Mouse (Mus musculus): ENCODE measurements around the gene P2rx5. TPM values are rescaled to one million over a fixed set of nuclear protein-coding genes. Genes with fewer than 3 reads are reported as not detected.

Gene P2rx5
- total and polyA plus RNA-seq, 3 experiments = 0.21 to 0.83 (median 0.40) TPM

GRCm38 (mm10) chr11:73207621-73208020, 47.4 kb downstream of the P2rx5 start:
- H3K27ac ChIP-seq (ENCODE audit: insufficient read depth, low read depth) = no peak overlapping the region
- no peaks in the 10 kb centered on the region for H3K4me1 ChIP-seq (ENCODE audit: control insufficient read depth in 1 of 2, insufficient read depth in 2 of 2)
- no peaks in the 10 kb centered on the region for H3K27me3 ChIP-seq (replicated peaks)
- TF ChIP-seq SMC3 (IDR thresholded peaks at IDR 0.05; ENCODE audit: low read depth, low read length) (peak; percentile 29; the same call in 1 of the 2 replicates), BHLHE40 (IDR thresholded peaks at IDR 0.05; ENCODE audit: low read depth, low read length) (no peak), RAD21 (IDR thresholded peaks at IDR 0.05; ENCODE audit: low read depth, low read length) (peak; percentile 40), CTCF (conservative IDR thresholded peaks at IDR 0.05 in 1 of 2, IDR thresholded peaks at IDR 0.05 in 1 of 2; ENCODE audit: low read depth in 2 of 2, low read length in 2 of 2) (peak in 1 of 2 experiments; percentile 56; a peak in 2 of 4 replicates), USF1 (IDR thresholded peaks at IDR 0.05; ENCODE audit: low read depth, low read length) (no peak)
- no peak overlapping the region for H3K4me2 ChIP-seq (ENCODE audit: insufficient read depth, low read depth, poor library complexity, severe bottlenecking)
- dilution Hi-C loops (cut with MboI; ENCODE audit: extremely low pct_ligation_motif_present, extremely low pct_unique_long_range_greater_than_20kb, low sequenced_read_pairs) (no loop called here), in situ Hi-C loops (cut with MboI; ENCODE audit: low pct_ligation_motif_present, low pct_unique_long_range_greater_than_20kb, low sequenced_read_pairs) (no loop called here)
- H3K9me3 ChIP-seq (replicated peaks; ENCODE audit: low read length) = peaks cover 2% of the 10 kb centered on the region
- H3K36me3 ChIP-seq (replicated peaks in 1 of 2; ENCODE audit: control insufficient read depth in 1 of 2, insufficient read depth in 1 of 2, low read length in 1 of 2) = no peaks in the 10 kb centered on the region
- peak; percentile 29 for DNase-seq (ENCODE audit: extremely low read depth)
- H3K9ac ChIP-seq (ENCODE audit: insufficient read depth, low read depth) = no peak overlapping the region
- H3K4me3 ChIP-seq (replicated peaks in 1 of 3; ENCODE audit: low read depth in 2 of 3, low read length in 2 of 3, poor library complexity in 1 of 3) = no peak overlapping the region
- H3K79me2 ChIP-seq (replicated peaks; ENCODE audit: control insufficient read depth, extremely low read depth, insufficient read depth, poor library complexity, severe bottlenecking) = no peaks in the 10 kb centered on the region

GRCm38 (mm10) chr11:73213956-73214355, 53.7 kb downstream of the P2rx5 start:
- in situ Hi-C loops (cut with MboI; ENCODE audit: low pct_ligation_motif_present, low pct_unique_long_range_greater_than_20kb, low sequenced_read_pairs) (no loop called here), dilution Hi-C loops (cut with MboI; ENCODE audit: extremely low pct_ligation_motif_present, extremely low pct_unique_long_range_greater_than_20kb, low sequenced_read_pairs) (no loop called here)
- no peaks in the 10 kb centered on the region for H3K36me3 ChIP-seq (replicated peaks in 1 of 2; ENCODE audit: control insufficient read depth in 1 of 2, insufficient read depth in 1 of 2, low read length in 1 of 2)
- DNase-seq (ENCODE audit: extremely low read depth) = no peak
- H3K27ac ChIP-seq (ENCODE audit: insufficient read depth, low read depth) = no peak overlapping the region
- peaks cover 18% of the 10 kb centered on the region for H3K27me3 ChIP-seq (replicated peaks)
- H3K9me3 ChIP-seq (replicated peaks; ENCODE audit: low read length) = no peaks in the 10 kb centered on the region
- TF ChIP-seq TCF12 (IDR thresholded peaks at IDR 0.05; ENCODE audit: low read depth, low read length) (no peak), EP300 (IDR thresholded peaks at IDR 0.05; ENCODE audit: low read length) (no peak), CTCF (conservative IDR thresholded peaks at IDR 0.05 in 1 of 2, IDR thresholded peaks at IDR 0.05 in 1 of 2; ENCODE audit: low read depth in 2 of 2, low read length in 2 of 2) (no peak), KAT2A (IDR thresholded peaks at IDR 0.05; ENCODE audit: insufficient replicate concordance, low read length) (no peak), ZNF384 (IDR thresholded peaks at IDR 0.05; ENCODE audit: low read depth, low read length) (no peak), GABPA (IDR thresholded peaks at IDR 0.05; ENCODE audit: insufficient replicate concordance, low read depth, low read length) (no peak), RAD21 (IDR thresholded peaks at IDR 0.05; ENCODE audit: low read depth, low read length) (no peak), SMC3 (IDR thresholded peaks at IDR 0.05; ENCODE audit: low read depth, low read length) (no peak), CHD1 (IDR thresholded peaks at IDR 0.05; ENCODE audit: low read depth, low read length) (no peak), TBP (conservative IDR thresholded peaks at IDR 0.05; ENCODE audit: low read depth, low read length) (no peak), ZC3H11A (IDR thresholded peaks at IDR 0.05; ENCODE audit: low read depth, low read length) (no peak), JUND (conservative IDR thresholded peaks at IDR 0.05; ENCODE audit: low read depth, low read length) (no peak), HCFC1 (IDR thresholded peaks at IDR 0.05; ENCODE audit: low read depth, low read length) (no peak), NRF1 (IDR thresholded peaks at IDR 0.05; ENCODE audit: low read depth, low read length) (no peak), CHD2 (IDR thresholded peaks at IDR 0.05; ENCODE audit: low read length) (no peak), USF1 (IDR thresholded peaks at IDR 0.05; ENCODE audit: low read depth, low read length) (no peak), ELF1 (IDR thresholded peaks at IDR 0.05; ENCODE audit: low read depth, low read length) (no peak), ZMIZ1 (IDR thresholded peaks at IDR 0.05; ENCODE audit: low read depth, low read length) (no peak)
- no peaks in the 10 kb centered on the region for H3K4me1 ChIP-seq (ENCODE audit: control insufficient read depth in 1 of 2, insufficient read depth in 2 of 2)
- H3K4me2 ChIP-seq (ENCODE audit: insufficient read depth, low read depth, poor library complexity, severe bottlenecking) = no peak overlapping the region
- no peak overlapping the region for H3K4me3 ChIP-seq (replicated peaks in 1 of 3; ENCODE audit: low read depth in 2 of 3, low read length in 2 of 3, poor library complexity in 1 of 3)
- H3K9ac ChIP-seq (ENCODE audit: insufficient read depth, low read depth) = no peak overlapping the region
- no peaks in the 10 kb centered on the region for H3K79me2 ChIP-seq (replicated peaks; ENCODE audit: control insufficient read depth, extremely low read depth, insufficient read depth, poor library complexity, severe bottlenecking)

Data from CH12.LX (cell line).